Mouse (Mus musculus) embryonic fibroblast, embryonic 13.5 days (primary cell): ENCODE results near the gene Car10.

Experiments
- CTCF ChIP-seq: IDR thresholded peaks from 2 replicates; pipeline ENCODE4 v1.5.1; 2011; ENCODE audit warnings: mild to moderate bottlenecking, control low read depth, low read length, moderate library complexity, borderline replicate concordance; ENCODE audit not compliant: insufficient read depth
- POLR2A ChIP-seq: IDR thresholded peaks from 2 replicates; pipeline ENCODE4 v1.6.1; 2011; ENCODE audit warnings: low read depth, mild to moderate bottlenecking, control low read depth, low read length, moderate library complexity

- TF ChIP-seq POLR2A: no peak
- TF ChIP-seq CTCF: no peak
Measured at GRCm38 (mm10) chr11:93436892-93437291, 339.1 kb downstream of the Car10 start.
